28 mouse cellular contexts compared by ENCODE assay signal in the genomic region with DNA sequence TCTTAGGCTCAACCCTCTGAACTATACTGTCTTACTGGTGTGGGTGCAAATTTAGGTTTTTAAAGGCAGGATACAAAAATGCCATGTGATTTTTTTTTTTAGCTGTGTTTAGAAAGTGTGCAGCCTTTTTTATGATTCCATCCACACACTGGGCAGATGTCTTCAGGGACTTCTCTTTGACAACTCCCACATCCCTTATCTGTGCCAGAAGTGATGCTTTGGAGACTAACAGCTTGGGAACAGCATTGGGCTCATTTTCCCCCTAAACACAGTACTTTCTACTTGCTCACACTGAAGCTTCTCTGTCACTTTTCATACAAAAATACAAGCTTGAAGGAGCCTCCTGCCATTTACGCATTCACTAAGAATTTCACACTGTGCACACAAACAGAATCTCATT.
DNase-seq lines count a peak whose midpoint lies in the region; TF ChIP-seq lines count a peak whose summit lies in the region.
"Had no signal": no experiment of that assay in that cellular context is flagged by ENCODE, and none has a peak within 500 bp of the region (broad histone marks: within the 10 kb centered on the region; RNA-seq: fewer than 3 reads in every experiment).

No protein-coding gene starts in this region.

- no peak for TF ChIP-seq CTCF in left cerebral cortex, adult 2 months (IDR thresholded peaks at IDR 0.05)

- DNase-seq in frontal cortex, adult 2 months (ENCODE audit: extremely low spot score in 1 of 2, low spot score in 1 of 2) = peak; percentile 20 to 28
- no peak for DNase-seq in frontal cortex, postnatal 25 days (ENCODE audit: low spot score in 2 of 2)
- peak; percentile 3 to 5 for DNase-seq in left cerebral cortex, adult 9 months (ENCODE audit: low spot score in 2 of 2)
- DNase-seq in left cerebral cortex, adult 2 months (ENCODE audit: extremely low spot score in 1 of 2, low spot score in 2 of 2) = no peak
- DNase-seq in brain, adult 2 months (ENCODE audit: low read depth, low spot score) = peak; percentile 65
- no peak for DNase-seq in thymus, postnatal 25 days
- DNase-seq: adrenal gland, postnatal 10 days; adrenal gland, postnatal 36 days; B cell, adult 2 months; cerebellum, adult 11 months; cerebellum, adult 2 months; cerebellum, adult 9-11 months; cerebellum, postnatal 25 days; embryo, embryonic 11 days; gastrocnemius, postnatal 10 days; gastrocnemius, postnatal 36 days; heart, adult 2 months; heart, postnatal 14 days; heart, postnatal 4 days had no signal

- no peak overlapping the region for H3K27ac ChIP-seq in left cerebral cortex, adult 2 months
- H3K27ac ChIP-seq: embryonic facial prominence, embryonic 10.5 days; embryonic facial prominence, embryonic 13.5 days; forebrain, embryonic 12.5 days; forebrain, embryonic 15.5 days; heart, adult 2 months; heart, embryonic 10.5 days; heart, embryonic 13.5 days; hindbrain, embryonic 14.5 days; hindbrain, postnatal 0 days had no signal

- no peak overlapping the region for H3K4me3 ChIP-seq in left cerebral cortex, adult 2 months
- H3K4me3 ChIP-seq: embryonic facial prominence, embryonic 10.5 days; embryonic facial prominence, embryonic 13.5 days; erythroblast, embryonic 14.5 days; forebrain, embryonic 12.5 days; forebrain, embryonic 15.5 days; heart, adult 2 months; heart, embryonic 10.5 days; heart, embryonic 13.5 days had no signal

- intact Hi-C loops in left cerebral cortex, adult 2 months (cut with DNase I) = loop anchor here (10.0 kb wide), 1 partner anchor 279 kb away; the partner anchor contains the start of gene Enox2

Comparison
In these comparisons a context has a peak if more than half of its experiments do, and no peak if none do; other contexts are left out.
1. DNase-seq: peak in frontal cortex, adult 2 months (2 of 2), left cerebral cortex, adult 9 months (2 of 2) and brain, adult 2 months (single experiment); none in frontal cortex, postnatal 25 days (0 of 2), left cerebral cortex, adult 2 months (0 of 2) and thymus, postnatal 25 days (single experiment).